Mouse (Mus musculus) liver, adult 2 months (tissue): Measurements from ENCODE around the gene Fkbp4.

ENCODE experiments used
- CTCF ChIP-seq: fragments of 200-500 bp; IDR thresholded peaks from 2 replicates; pipeline ENCODE4 v1.5.1; 2011; ENCODE audit warnings: low read depth, low read length, control low read depth
- POLR2A ChIP-seq: fragments of 200-500 bp; IDR thresholded peaks from 2 replicates; pipeline ENCODE4 v1.6.1; 2011; ENCODE audit warnings: low read length, control low read depth; ENCODE audit not compliant: insufficient read depth; ENCODE audit errors: extremely low read depth

DNA sequence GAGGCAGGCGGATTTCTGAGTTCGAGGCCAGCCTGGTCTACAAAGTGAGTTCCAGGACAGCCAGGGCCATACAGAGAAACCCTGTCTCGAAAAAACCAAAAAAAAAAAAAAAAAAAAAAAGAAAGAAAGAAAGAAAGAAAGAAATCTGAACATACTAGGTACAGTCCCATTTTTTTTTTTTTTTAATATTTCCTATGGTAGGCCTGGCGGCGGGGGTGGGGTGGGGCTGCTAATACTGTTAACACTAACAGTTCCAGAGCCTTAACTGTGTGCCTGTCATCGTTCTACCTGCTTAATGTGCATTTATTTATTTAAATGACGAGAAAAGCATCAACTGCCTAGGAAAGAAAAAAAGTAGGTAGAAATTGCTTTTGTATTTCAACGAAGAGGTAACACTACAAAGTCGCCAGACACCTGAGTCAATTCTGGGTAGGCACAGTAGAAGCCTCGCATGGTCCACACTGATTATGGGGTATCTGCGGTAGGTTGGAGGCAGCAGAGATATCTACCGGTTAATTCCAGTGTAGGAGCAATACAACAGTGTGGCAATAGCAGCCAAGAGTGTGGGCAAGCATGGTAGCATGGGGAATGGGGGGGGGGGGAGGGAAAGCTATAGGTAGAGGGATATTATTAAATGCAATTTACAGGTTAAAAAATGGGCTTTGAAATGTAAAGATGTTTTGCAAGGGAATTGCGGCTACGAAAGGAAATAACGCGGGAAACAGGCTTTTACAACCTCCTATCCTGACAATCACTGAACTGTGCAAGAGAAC lies 14.8 kb downstream of the Fkbp4 start:
- no peak for TF ChIP-seq POLR2A
- TF ChIP-seq CTCF, result no peak
